9 mouse cellular contexts compared by ENCODE assay signal in genomic region chr7:49496111-49496510, GRCm38 (mm10).
DNase-seq lines count a peak whose midpoint lies in the region; ATAC-seq lines count a peak whose summit lies in the region.
"Had no signal": no experiment of that assay in that cellular context is flagged by ENCODE, and none has a peak within 500 bp of the region (broad histone marks: within the 10 kb centered on the region; RNA-seq: fewer than 3 reads in every experiment).

No protein-coding gene starts in this region.

- peaks cover 32% of the 10 kb centered on the region for H3K36me3 ChIP-seq in heart, embryonic 13.5 days
- peaks cover 7% of the 10 kb centered on the region for H3K36me3 ChIP-seq in intestine, embryonic 16.5 days (ENCODE audit: control insufficient read depth, insufficient read depth, low read length)
- no peaks in the 10 kb centered on the region for H3K36me3 ChIP-seq in stomach, embryonic 15.5 days

- H3K9ac ChIP-seq in heart, embryonic 13.5 days = peak overlapping the region; percentile 68
- no peak overlapping the region for H3K9ac ChIP-seq in intestine, embryonic 16.5 days (ENCODE audit: low read depth, low read length)
- no peak overlapping the region for H3K9ac ChIP-seq in stomach, embryonic 15.5 days

- DNase-seq in heart, adult 9 months (ENCODE audit: low spot score in 2 of 2) = no peak
- peak; percentile 24 for DNase-seq in retina, embryonic 14.5 days (ENCODE audit: low spot score)
- DNase-seq in retina, postnatal 1 day = no peak
- no peak for DNase-seq in adrenal gland, adult (ENCODE audit: inconsistent age in 2 of 2, low spot score in 1 of 2)
- no peak for DNase-seq in layer of hippocampus, postnatal 14 days (ENCODE audit: low spot score in 2 of 2)
- DNase-seq: cerebellum, adult 9-11 months had no signal

- 40% methylated on average over 11 of the region's 11 CpGs for WGBS in heart, embryonic 13.5 days
- WGBS in intestine, embryonic 16.5 days = 46% methylated on average over 11 of the region's 11 CpGs
- WGBS in stomach, embryonic 15.5 days = 39% methylated on average over 11 of the region's 11 CpGs

- peaks cover 34% of the 10 kb centered on the region for H3K4me1 ChIP-seq in heart, embryonic 13.5 days
- H3K4me1 ChIP-seq in intestine, embryonic 16.5 days (ENCODE audit: control insufficient read depth, insufficient read depth, low read length) = peaks cover 15% of the 10 kb centered on the region
- peaks cover 17% of the 10 kb centered on the region for H3K4me1 ChIP-seq in stomach, embryonic 15.5 days

- H3K27ac ChIP-seq in heart, embryonic 13.5 days (replicated peaks) = peak overlapping the region; percentile 94
- peak overlapping the region; percentile 41; the same call in 1 of the 2 replicates for H3K27ac ChIP-seq in intestine, embryonic 16.5 days (ENCODE audit: low read length)
- H3K27ac ChIP-seq in stomach, embryonic 15.5 days = peak overlapping the region; percentile 31; the same call in 1 of the 2 replicates

- H3K4me2 ChIP-seq in heart, embryonic 13.5 days = no peak overlapping the region
- H3K4me2 ChIP-seq in intestine, embryonic 16.5 days (ENCODE audit: low read depth, low read length) = no peak overlapping the region
- no peak overlapping the region for H3K4me2 ChIP-seq in stomach, embryonic 15.5 days

- H3K4me3 ChIP-seq in heart, embryonic 13.5 days = no peak overlapping the region
- H3K4me3 ChIP-seq in intestine, embryonic 16.5 days (ENCODE audit: low read length) = no peak overlapping the region
- H3K4me3 ChIP-seq in stomach, embryonic 15.5 days (replicated peaks) = no peak overlapping the region

- H3K27me3 ChIP-seq in heart, embryonic 13.5 days (replicated peaks) = no peaks in the 10 kb centered on the region
- H3K27me3 ChIP-seq in intestine, embryonic 16.5 days (replicated peaks; ENCODE audit: control insufficient read depth, insufficient read depth, low read length) = no peaks in the 10 kb centered on the region
- H3K27me3 ChIP-seq in stomach, embryonic 15.5 days (replicated peaks) = no peaks in the 10 kb centered on the region

- ATAC-seq in heart, embryonic 13.5 days (ENCODE audit: extremely low read depth, insufficient number of reproducible peaks, low FRiP score, low TSS enrichment) = no peak
- ATAC-seq in intestine, embryonic 16.5 days = 0 out of 2 replicates have a peak, but pooled peaks have one; percentile 22
- peak; percentile 23; the same call in 1 of the 2 replicates for ATAC-seq in stomach, embryonic 15.5 days (ENCODE audit: insufficient read depth, low FRiP score, low read depth)

- H3K9me3 ChIP-seq in heart, embryonic 13.5 days = no peaks in the 10 kb centered on the region
- H3K9me3 ChIP-seq in intestine, embryonic 16.5 days (ENCODE audit: control insufficient read depth, low read length) = no peaks in the 10 kb centered on the region
- H3K9me3 ChIP-seq in stomach, embryonic 15.5 days = no peaks in the 10 kb centered on the region

Comparison
In these comparisons a context has a peak if more than half of its experiments do, and no peak if none do; other contexts are left out.
1. H3K27ac ChIP-seq: peak in every context shown above with its lines; median percentile 94 in heart, embryonic 13.5 days; 41 in intestine, embryonic 16.5 days; 31 in stomach, embryonic 15.5 days.